Mouse (Mus musculus) stomach, postnatal 0 days (tissue): ENCODE results near the gene 1700021F05Rik.

Source experiments
- CTCF ChIP-seq: IDR thresholded peaks from 2 replicates; pipeline ENCODE4 v1.5.1; 2016; ENCODE audit warnings: antibody characterized with exemption, low read depth, mild to moderate bottlenecking, moderate library complexity
- EP300 ChIP-seq: optimal IDR thresholded peaks from 2 replicates; pipeline ENCODE3; 2016; ENCODE audit warnings: antibody characterized with exemption

DNA sequence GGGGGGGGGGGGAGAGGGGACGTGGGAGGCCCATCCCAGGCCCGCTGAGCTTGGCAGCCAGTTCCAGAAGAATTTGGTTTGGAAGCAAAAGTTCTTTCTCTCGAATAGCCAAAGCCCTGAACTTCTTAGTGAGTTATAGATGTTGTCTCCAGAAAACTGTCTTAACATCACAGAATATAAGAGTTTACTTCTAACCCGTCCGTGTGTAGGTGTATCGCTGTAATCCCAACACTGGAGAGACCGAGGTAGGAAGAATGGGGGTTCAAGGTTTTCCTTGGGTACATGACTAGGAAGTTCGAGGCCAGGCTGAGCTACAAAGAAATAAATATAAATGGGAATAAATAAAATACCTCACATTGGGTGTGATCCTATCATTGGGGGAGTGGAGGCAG, 355 bp upstream of the 1700021F05Rik start:
- TF ChIP-seq CTCF (no peak), EP300 (no peak)
